Mouse (Mus musculus): Measurements from ENCODE around the gene Fkbp4. TPM values are rescaled to one million over a fixed set of nuclear protein-coding genes. Genes with fewer than 3 reads are reported as not detected.

The Fkbp4 gene
- total RNA-seq, 2 experiments from 2014 or later: 202 to 247 TPM

GRCm38 (mm10) chr6:128437731-128438316, 653 bp downstream of the Fkbp4 start:
- DNase-seq: peak; percentile 75 to 79
- intact Hi-C loops (cut with DNase I): loop anchor here (5.0 to 10.0 kb wide), 2 partner anchors 39 to 327 kb away; no protein-coding TSS in a partner anchor

GRCm38 (mm10) chr6:128437288-128437687, 1.2 kb downstream of the Fkbp4 start:
- intact Hi-C loops (cut with DNase I): loop anchor here (5.0 to 10.0 kb wide), 2 partner anchors 40 to 328 kb away; no protein-coding TSS in a partner anchor
- DNase-seq: no peak

- no peak for DNase-seq
- intact Hi-C loops (cut with DNase I): loop anchor here (5.0 to 10.0 kb wide), 2 partner anchors 41 to 328 kb away; no protein-coding TSS in a partner anchor
These were observed 2.0 kb downstream of the Fkbp4 start for GRCm38 (mm10) chr6:128436356-128437005.

- intact Hi-C loops (cut with DNase I): loop anchor here (5.0 to 10.0 kb wide), 2 partner anchors 42 to 329 kb away; no protein-coding TSS in a partner anchor
- peak; percentile 89 to 92 for DNase-seq
These were observed 3.0 kb downstream of the Fkbp4 start for GRCm38 (mm10) chr6:128435474-128435873.

- intact Hi-C loops (cut with DNase I): loop anchor here (10.0 kb wide), 1 partner anchor 331 kb away; no protein-coding TSS in a partner anchor
- DNase-seq: no peak
These were observed 4.9 kb downstream of the Fkbp4 start for GRCm38 (mm10) chr6:128433566-128433965.

- intact Hi-C loops (cut with DNase I): loop anchor here (10.0 kb wide), 1 partner anchor 332 kb away; no protein-coding TSS in a partner anchor
- DNase-seq: peak; percentile 75 to 81
These were observed 6.0 kb downstream of the Fkbp4 start for GRCm38 (mm10) chr6:128432356-128432915.

- intact Hi-C loops (cut with DNase I): loop anchor here (10.0 kb wide), 1 partner anchor 335 kb away; no protein-coding TSS in a partner anchor
- DNase-seq: no peak
These were observed 8.7 kb downstream of the Fkbp4 start for GRCm38 (mm10) chr6:128429826-128430225.

GRCm38 (mm10) chr6:128429300-128429699, 9.2 kb downstream of the Fkbp4 start:
- intact Hi-C loops (cut with DNase I): no loop called here
- DNase-seq: no peak

- no peak for DNase-seq
- intact Hi-C loops (cut with DNase I): no loop called here
These were observed 10.9 kb downstream of the Fkbp4 start for GRCm38 (mm10) chr6:128427571-128427970.

- DNase-seq: peak in 1 of 2 experiments; percentile 24
- intact Hi-C loops (cut with DNase I): no loop called here
These were observed 13.4 kb downstream of the Fkbp4 start for GRCm38 (mm10) chr6:128425046-128425445.

GRCm38 (mm10) chr6:128424269-128425019, 14.0 kb downstream of the Fkbp4 start, which contains the start of gene Itfg2:
Gene Itfg2 (minus strand): TSS chr6:128424931.
- DNase-seq: peak; percentile 98
- intact Hi-C loops (cut with DNase I): no loop called here

- intact Hi-C loops (cut with DNase I): no loop called here
- DNase-seq: no peak
These were observed 14.8 kb downstream of the Fkbp4 start for GRCm38 (mm10) chr6:128423496-128424268.

GRCm38 (mm10) chr6:128421480-128421879, 17.0 kb downstream of the Fkbp4 start:
- no peak for DNase-seq
- intact Hi-C loops (cut with DNase I): no loop called here

GRCm38 (mm10) chr6:128421036-128421435, 17.4 kb downstream of the Fkbp4 start:
- intact Hi-C loops (cut with DNase I): no loop called here
- no peak for DNase-seq

- intact Hi-C loops (cut with DNase I): no loop called here
- no peak for DNase-seq
These were observed 20.4 kb downstream of the Fkbp4 start for GRCm38 (mm10) chr6:128418076-128418475.

- no peak for DNase-seq
These were observed 22.3 kb downstream of the Fkbp4 start for GRCm38 (mm10) chr6:128416169-128416568.

GRCm38 (mm10) chr6:128411115-128411514, 27.4 kb downstream of the Fkbp4 start:
- intact Hi-C loops (cut with DNase I): loop anchor here (1.0 to 2.0 kb wide), 2 partner anchors 93 to 176 kb away; no protein-coding TSS in a partner anchor
- DNase-seq: peak; percentile 77 to 85

More at GRCm38 (mm10) chr6:128416169-128416568, 22.3 kb downstream of the Fkbp4 start:
- intact Hi-C loops (cut with DNase I): no loop called here

- intact Hi-C loops (cut with DNase I): loop anchor here (2.0 kb wide), 1 partner anchor 176 kb away; no protein-coding TSS in a partner anchor
- no peak for DNase-seq
These were observed 28.2 kb downstream of the Fkbp4 start for GRCm38 (mm10) chr6:128410305-128410704.

- intact Hi-C loops (cut with DNase I): no loop called here
- DNase-seq: no peak
These were observed 29.8 kb downstream of the Fkbp4 start for GRCm38 (mm10) chr6:128408544-128409125.

All from heart, postnatal 10 days (tissue).